Mouse (Mus musculus): ENCODE results near the gene Mettl6. TPM values are rescaled to one million over a fixed set of nuclear protein-coding genes. Genes with fewer than 3 reads are reported as not detected.

Gene Mettl6
- total RNA-seq, 2 experiments from 2014 or later: 13.8 to 24.1 TPM

DNA sequence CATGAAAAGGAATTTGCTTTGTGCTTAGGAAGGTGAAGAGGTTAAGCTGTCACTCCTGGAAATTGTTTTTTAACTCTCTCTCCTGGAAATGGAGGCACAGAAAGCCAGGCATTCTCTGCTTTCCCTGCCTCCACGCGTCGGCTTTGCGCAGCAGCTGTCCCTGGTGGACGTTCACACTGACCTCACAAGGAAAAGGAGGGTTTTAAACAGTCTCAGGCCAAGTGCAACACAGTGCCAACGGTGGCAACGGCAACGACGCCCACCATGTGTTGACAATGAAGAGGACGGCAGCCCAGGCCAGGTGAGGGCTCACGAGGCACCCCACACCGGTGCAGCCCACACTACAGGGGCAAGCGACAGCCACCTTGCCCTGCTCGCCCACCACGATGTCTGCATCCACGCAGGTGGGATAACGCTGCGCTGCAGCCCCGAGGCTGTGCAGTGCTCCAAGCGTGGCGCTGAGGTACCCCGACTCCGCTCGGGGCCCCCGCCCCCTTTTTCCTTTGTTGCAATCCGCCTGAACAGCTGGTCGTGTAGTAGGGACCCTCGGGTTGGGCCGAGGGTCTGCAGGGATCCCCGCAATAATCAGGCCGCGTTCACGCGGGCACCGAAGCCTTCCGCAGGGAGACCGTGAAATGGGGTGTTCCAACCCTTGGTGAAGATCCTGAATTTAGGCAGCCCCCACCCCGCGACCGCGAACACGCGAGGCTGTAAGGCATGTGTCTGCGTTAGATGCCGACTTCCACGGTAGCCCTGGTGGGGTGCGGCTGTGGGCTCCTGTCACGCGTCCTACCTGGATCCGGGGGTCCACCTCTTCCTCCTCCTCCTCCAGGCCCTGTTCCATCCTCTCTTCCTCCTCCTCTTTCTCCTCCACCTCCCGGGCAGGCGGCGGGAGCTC is 59.6 kb downstream of the Mettl6 start:
- ATAC-seq (replicated peaks; ENCODE audit: low FRiP score, poor library complexity, severe bottlenecking): no peak

DNA sequence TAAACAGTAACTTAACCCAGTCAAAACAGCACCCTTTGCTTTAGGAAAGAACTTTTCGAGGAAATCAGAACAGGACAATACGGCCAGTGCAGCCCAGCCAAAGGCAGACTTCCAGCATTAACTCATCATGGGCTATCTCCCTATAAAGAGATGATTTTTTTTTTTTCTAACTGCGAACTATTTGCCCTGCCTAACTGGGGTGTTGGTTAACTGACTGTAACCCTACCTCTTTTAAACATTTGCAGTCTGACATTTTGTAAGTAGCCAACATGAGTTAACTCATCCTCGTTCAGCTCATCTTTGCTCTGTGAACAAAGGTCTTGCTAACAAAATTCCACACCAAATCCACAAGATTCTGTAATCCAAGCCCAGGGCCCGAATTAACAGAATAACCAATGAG is 60.4 kb downstream of the Mettl6 start:
- no peak for ATAC-seq (replicated peaks; ENCODE audit: low FRiP score, poor library complexity, severe bottlenecking)

DNA sequence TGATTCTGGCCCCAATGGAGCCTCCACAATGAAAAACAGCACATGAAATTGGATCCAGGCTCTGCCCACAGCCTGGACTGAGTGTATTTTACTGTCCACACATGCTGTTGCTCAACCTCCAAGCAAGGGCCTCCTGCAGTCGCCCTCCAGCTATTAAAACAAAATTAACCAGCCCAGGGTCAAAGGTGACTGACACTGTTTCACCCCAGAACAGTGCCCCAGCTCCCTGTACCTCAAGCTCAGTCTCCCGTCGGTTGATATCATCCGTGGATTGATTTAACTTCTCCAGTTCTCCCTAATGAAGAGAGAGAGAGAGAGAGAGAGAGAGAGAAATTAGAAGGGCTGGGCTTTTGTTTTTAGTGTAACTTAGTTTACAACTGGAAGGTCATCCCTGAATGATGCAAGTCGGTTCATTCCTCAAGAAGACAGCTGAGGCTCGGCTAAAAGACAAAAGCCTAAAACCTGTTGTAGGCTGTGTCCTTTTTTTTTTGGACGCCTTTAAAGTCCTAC is 60.9 kb downstream of the Mettl6 start:
- ATAC-seq (replicated peaks; ENCODE audit: low FRiP score, poor library complexity, severe bottlenecking): no peak

DNA sequence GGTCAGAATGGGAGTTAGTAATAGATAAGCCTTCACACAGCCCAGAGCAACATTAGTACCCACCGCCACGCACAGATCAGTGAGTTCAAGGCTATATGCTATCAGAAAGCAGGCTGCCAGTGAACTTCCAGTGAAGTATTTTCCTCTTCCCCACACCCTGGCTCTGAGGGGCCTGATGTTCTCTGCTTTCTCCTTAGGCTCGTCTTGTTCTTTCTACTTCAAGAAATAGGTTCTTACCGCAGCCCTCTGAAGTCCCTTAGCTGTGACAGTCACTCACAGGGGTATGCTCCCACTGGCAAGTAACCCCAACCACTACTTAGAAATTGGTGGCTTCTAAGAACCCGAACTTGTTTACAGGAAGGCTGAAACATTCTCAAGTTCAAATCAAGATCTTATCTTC is 61.7 kb downstream of the Mettl6 start:
- no peak for ATAC-seq (replicated peaks; ENCODE audit: low FRiP score, poor library complexity, severe bottlenecking)

DNA sequence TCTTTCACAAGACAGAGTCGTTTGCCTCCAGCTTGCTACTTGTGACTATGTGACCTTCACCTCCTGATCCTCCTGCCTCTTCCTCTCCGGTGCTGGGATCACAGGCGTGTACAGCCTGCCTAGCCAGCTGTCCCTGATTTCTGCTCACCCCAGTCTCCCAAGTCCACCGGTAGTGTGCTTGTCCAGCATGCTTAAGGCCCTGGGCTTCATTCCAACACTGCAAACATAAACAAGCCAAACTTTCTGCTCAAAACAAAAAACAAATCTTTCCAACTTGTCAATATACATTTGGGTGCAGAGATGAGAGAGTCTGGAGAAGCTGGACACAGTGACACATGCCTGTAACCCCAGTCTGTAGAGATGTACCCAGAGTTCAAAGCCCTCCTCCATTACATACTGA is 62.4 kb downstream of the Mettl6 start:
- no peak for ATAC-seq (replicated peaks; ENCODE audit: low FRiP score, poor library complexity, severe bottlenecking)

DNA sequence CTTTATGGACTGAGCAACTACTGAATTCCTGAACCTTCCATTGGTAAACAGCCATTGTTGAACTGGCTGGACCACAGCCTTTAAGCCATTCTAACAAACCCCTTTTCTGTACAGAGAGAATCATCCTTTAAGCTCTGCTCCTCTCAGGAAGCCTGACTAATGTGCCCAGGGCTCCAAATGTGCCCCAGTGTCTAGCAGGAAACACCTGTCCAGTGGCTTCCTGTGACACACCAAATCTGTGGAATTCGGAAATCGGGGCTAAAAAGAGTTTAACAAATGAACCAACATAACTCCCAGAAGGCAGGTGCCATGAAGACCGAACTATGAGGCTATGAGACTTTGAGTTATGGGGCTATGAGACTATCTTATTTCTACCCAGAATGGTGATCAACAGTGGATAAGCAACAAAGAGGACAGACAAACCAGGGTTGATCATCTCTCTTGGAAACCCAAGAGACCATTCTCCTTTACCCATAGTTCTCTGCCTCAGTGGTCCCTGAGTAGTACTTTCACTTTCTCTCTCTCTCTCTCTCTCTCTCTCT is 63.0 kb downstream of the Mettl6 start:
- ATAC-seq (replicated peaks; ENCODE audit: low FRiP score, poor library complexity, severe bottlenecking): no peak

DNA sequence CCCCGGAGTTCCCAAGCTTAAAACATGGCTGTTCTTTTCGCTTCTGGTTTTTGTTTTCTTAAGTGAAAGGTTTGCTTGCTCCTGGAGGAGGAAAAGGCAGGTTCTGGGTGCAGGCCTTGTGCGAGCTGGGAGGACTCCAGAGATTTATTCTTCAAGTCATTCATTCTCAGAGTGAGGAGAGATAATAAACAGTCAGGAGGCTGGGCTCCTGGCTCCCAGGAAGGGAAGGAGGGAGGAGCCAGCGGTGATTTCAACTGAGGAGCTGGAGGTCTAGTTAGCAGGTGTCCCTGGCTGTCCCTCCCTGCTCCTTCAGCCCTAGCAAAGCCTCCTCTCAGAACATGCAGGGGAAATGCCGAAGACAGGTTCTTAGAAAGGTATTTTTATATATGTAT is 65.8 kb downstream of the Mettl6 start:
- no peak for ATAC-seq (replicated peaks; ENCODE audit: low FRiP score, poor library complexity, severe bottlenecking)

DNA sequence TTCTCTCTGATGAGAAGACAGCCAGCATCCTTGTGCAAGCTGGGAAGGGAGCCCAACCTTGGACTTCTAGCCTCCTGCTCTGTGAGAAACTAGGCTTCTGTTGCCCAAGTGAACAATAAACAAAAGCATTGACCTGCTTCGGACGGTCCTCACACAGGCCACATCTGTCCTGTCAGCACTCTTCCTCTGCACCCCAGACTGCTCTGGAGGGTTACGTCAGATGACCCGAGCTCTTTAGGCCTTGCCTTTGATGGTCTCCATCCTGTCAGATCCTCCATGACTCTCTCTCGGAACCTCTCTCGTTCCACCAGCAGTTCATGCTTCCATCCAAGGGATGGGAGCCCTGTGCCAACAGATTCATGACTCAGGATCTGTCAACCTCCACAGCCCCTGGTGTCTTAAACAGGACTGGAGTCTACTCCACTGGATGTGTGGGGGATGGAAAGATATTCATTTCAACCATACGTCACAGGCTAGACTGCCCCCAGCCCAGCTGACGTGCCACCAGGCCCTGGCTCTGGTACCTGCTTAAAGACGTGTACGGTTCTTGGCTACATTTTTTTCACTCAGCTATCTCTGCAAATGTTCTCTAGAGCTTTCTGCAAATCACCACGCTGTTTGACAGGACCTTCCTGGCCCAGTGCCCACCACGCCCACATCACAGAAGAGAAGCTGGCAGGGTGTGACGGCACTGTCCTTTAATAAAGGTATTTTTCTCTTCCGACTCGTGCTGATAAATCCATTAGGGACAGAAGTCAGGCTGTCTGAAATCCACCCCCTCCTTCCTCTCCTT is 66.4 kb downstream of the Mettl6 start:
- no peak for ATAC-seq (replicated peaks; ENCODE audit: low FRiP score, poor library complexity, severe bottlenecking)

Other genes with a start within 250 kb of the Mettl6 start
- gene Phf7, start 243.7 kb downstream of the Mettl6 start, total RNA-seq (2015; ENCODE audit: low replicate concordance): 4.8 and 11.5 TPM in 2 replicates
- gene Phf7, start 243.7 kb downstream of the Mettl6 start, total RNA-seq (2017; ENCODE audit: low replicate concordance): 2.5 and 4.8 TPM in 2 replicates
- gene Bap1, start 243.6 kb downstream of the Mettl6 start, total RNA-seq (2015; ENCODE audit: low replicate concordance): 4.0 and 11.1 TPM in 2 replicates
- gene Bap1, start 243.6 kb downstream of the Mettl6 start, total RNA-seq (2017; ENCODE audit: low replicate concordance): 22.9 and 32.1 TPM in 2 replicates
- not detected in 2 replicates for gene Dnah1, start 171.1 kb downstream of the Mettl6 start, total RNA-seq (2015; ENCODE audit: low replicate concordance)
- gene Dnah1, start 171.1 kb downstream of the Mettl6 start, total RNA-seq (2017; ENCODE audit: low replicate concordance): under 0.01 TPM in 1 of 2 replicates, not detected in the other
- 10.0 and 17.3 TPM in 2 replicates for gene Capn7, start 158.4 kb downstream of the Mettl6 start, total RNA-seq (2015; ENCODE audit: low replicate concordance)
- gene Capn7, start 158.4 kb downstream of the Mettl6 start, total RNA-seq (2017; ENCODE audit: low replicate concordance): 13.0 and 17.7 TPM in 2 replicates
- gene Sh3bp5, start 59.0 kb downstream of the Mettl6 start, total RNA-seq (2015; ENCODE audit: low replicate concordance): 8.5 and 15.3 TPM in 2 replicates
- 8.1 and 11.1 TPM in 2 replicates for gene Sh3bp5, start 59.0 kb downstream of the Mettl6 start, total RNA-seq (2017; ENCODE audit: low replicate concordance)
- gene Eaf1, start 641 bp downstream of the Mettl6 start, total RNA-seq (2015; ENCODE audit: low replicate concordance): 10.4 and 13.0 TPM in 2 replicates
- gene Eaf1, start 641 bp downstream of the Mettl6 start, total RNA-seq (2017; ENCODE audit: low replicate concordance): 8.2 and 12.0 TPM in 2 replicates
- gene Colq, start 96.3 kb upstream of the Mettl6 start, total RNA-seq (2015; ENCODE audit: low replicate concordance): not detected in 2 replicates
- gene Colq, start 96.3 kb upstream of the Mettl6 start, total RNA-seq (2017; ENCODE audit: low replicate concordance): 0.42 TPM in 1 of 2 replicates, not detected in the other
- gene Gm49387, start 145.8 kb upstream of the Mettl6 start, total RNA-seq (2015; ENCODE audit: low replicate concordance): 2.7 TPM in 1 of 2 replicates, not detected in the other
- gene Gm49387, start 145.8 kb upstream of the Mettl6 start, total RNA-seq (2017; ENCODE audit: low replicate concordance): not detected in 2 replicates
- 5.6 and 18.3 TPM in 2 replicates for gene Btd, start 146.0 kb upstream of the Mettl6 start, total RNA-seq (2015; ENCODE audit: low replicate concordance)
- gene Btd, start 146.0 kb upstream of the Mettl6 start, total RNA-seq (2017; ENCODE audit: low replicate concordance): 4.5 and 5.3 TPM in 2 replicates
- gene Hacl1, start 146.2 kb upstream of the Mettl6 start, total RNA-seq (2015; ENCODE audit: low replicate concordance): 0.58 and 11.5 TPM in 2 replicates
- 11.2 and 18.7 TPM in 2 replicates for gene Hacl1, start 146.2 kb upstream of the Mettl6 start, total RNA-seq (2017; ENCODE audit: low replicate concordance)

All from erythroblast, adult 5-6 weeks (primary cell).